Mouse (Mus musculus) liver, adult 2 months (tissue): ENCODE measurements around the gene Rapgef2. TPM values are rescaled to one million over a fixed set of nuclear protein-coding genes. Genes with fewer than 3 reads are reported as not detected.

Experiments used
- DNase-seq: peaks from one replicate; pipeline ENCODE4 v3.0.0-alpha.2; 2011; ENCODE audit warnings: low read depth, low spot score; ENCODE audit errors: extremely low read depth
- H3K27ac ChIP-seq: fragments of 200-500 bp; replicated peaks from 2 replicates; pipeline ENCODE4 v1.5.1; 2012; ENCODE audit warnings: low read depth, mild to moderate bottlenecking, control low read depth, inconsistent platforms, low read length; ENCODE audit not compliant: insufficient read depth
- H3K27me3 ChIP-seq: fragments of 200-500 bp; 2 replicates; pipeline ENCODE4 v1.6.1; 2012; ENCODE audit warnings: mild to moderate bottlenecking, moderate library complexity, low read length, inconsistent platforms; ENCODE audit not compliant: control insufficient read depth, insufficient read depth
- H3K36me3 ChIP-seq: fragments of 200-500 bp; 2 replicates; pipeline ENCODE4 v1.6.1; 2012; ENCODE audit warnings: low read length, inconsistent platforms; ENCODE audit not compliant: control insufficient read depth, insufficient read depth
- H3K4me1 ChIP-seq: fragments of 200-500 bp; 2 replicates; pipeline ENCODE4 v1.6.1; 2011; ENCODE audit warnings: low read length; ENCODE audit not compliant: control insufficient read depth, insufficient read depth
- H3K4me3 ChIP-seq: fragments of 200-500 bp; 2 replicates; pipeline ENCODE4 v1.5.1; 2011; ENCODE audit warnings: low read depth, mild to moderate bottlenecking, control low read depth, low read length, moderate library complexity; ENCODE audit not compliant: insufficient read depth
- H3K79me2 ChIP-seq: fragments of 200-500 bp; 2 replicates; pipeline ENCODE4 v1.6.1; 2012; ENCODE audit warnings: inconsistent platforms, mild to moderate bottlenecking, low read length, moderate library complexity; ENCODE audit not compliant: control insufficient read depth, insufficient read depth
- H3K9ac ChIP-seq: fragments of 200-500 bp; 2 replicates; pipeline ENCODE4 v1.6.1; 2012; ENCODE audit warnings: low read depth, mild to moderate bottlenecking, control low read depth, inconsistent platforms, low read length
- CTCF ChIP-seq: fragments of 200-500 bp; IDR thresholded peaks from 2 replicates; pipeline ENCODE4 v1.5.1; 2011; ENCODE audit warnings: low read depth, low read length, control low read depth
- POLR2A ChIP-seq: fragments of 200-500 bp; IDR thresholded peaks from 2 replicates; pipeline ENCODE4 v1.6.1; 2011; ENCODE audit warnings: low read length, control low read depth; ENCODE audit not compliant: insufficient read depth; ENCODE audit errors: extremely low read depth
- WGBS: fragments of 180-500 bp; shearing (Covaris S2); methylation state at CpG from one replicate; pipeline ENCODE4 v1.1.7; 2018; 5-methylcytosine and 5-hydroxymethylcytosine counted together
- polyA plus RNA-seq: library from polyadenylated mRNA; depleted of rRNA; stranded (reverse); fragments of >200 nt; gene quantifications from 2 replicates; pipeline ENCODE4 v1.2.3, GENCODE M21; 2012
- total RNA-seq: library from RNA; depleted of rRNA; stranded (reverse); fragments of >200 nt; gene quantifications from 2 replicates; pipeline ENCODE4 v1.2.3, GENCODE M21; 2014

Rapgef2 gene
- total and polyA plus RNA-seq, 2 experiments = 4.2 to 15.3 TPM

GRCm38 (mm10) chr3:79086282-79086681 lies 200.0 kb downstream of the Rapgef2 start:
- H3K79me2 ChIP-seq = 0 out of 2 replicates have a peak, but pooled peaks cover 4% of the 10 kb centered on the region
- peak; percentile 95 for DNase-seq
- no peak overlapping the region for H3K4me3 ChIP-seq
- H3K9ac ChIP-seq = no peak overlapping the region
- peaks cover 29% of the 10 kb centered on the region for H3K36me3 ChIP-seq
- 29% methylated on average over 4 of the region's 4 CpGs for WGBS
- H3K27ac ChIP-seq = peak overlapping the region; percentile 66; the same call in 1 of the 2 replicates
- no peaks in the 10 kb centered on the region for H3K27me3 ChIP-seq
- H3K4me1 ChIP-seq = peaks cover 26% of the 10 kb centered on the region
- TF ChIP-seq CTCF (no peak), POLR2A (no peak)

DNA sequence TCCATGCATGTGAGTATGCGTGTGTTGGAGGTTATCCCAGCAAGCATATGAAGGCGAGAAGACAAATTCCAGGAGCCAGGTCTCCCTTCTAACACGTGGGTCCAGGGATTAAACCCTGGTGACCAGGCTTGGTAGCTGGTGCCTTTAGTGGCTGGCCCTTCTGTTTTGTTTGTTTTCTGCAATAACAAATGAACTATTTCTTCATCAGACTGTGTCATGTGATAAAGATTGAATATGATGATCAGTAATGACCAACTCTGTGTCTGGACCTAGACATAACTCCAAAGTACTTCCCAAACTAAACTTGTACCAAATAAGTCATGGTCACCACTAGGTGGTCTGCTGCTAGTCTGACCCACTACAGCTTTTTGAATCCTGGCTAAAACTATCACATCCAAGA lies 202.4 kb downstream of the Rapgef2 start:
- Histone ChIP-seq H3K27me3 (no peaks in the 10 kb centered on the region), H3K4me3 (no peak overlapping the region), H3K27ac (peak overlapping the region; percentile 98), H3K4me1 (peaks cover 26% of the 10 kb centered on the region), H3K36me3 (peaks cover 24% of the 10 kb centered on the region), H3K79me2 (0 out of 2 replicates have a peak, but pooled peaks cover 4% of the 10 kb centered on the region), H3K9ac (no peak overlapping the region)
- no peak for TF ChIP-seq CTCF
- TF ChIP-seq POLR2A = no peak
- DNase-seq = peak; percentile 96
- WGBS = 29% methylated on average over 3 of the region's 3 CpGs

- H3K79me2 ChIP-seq = 0 out of 2 replicates have a peak, but pooled peaks cover 4% of the 10 kb centered on the region
- no peaks in the 10 kb centered on the region for H3K27me3 ChIP-seq
- WGBS = 26% methylated on average over 10 of the region's 10 CpGs
- H3K36me3 ChIP-seq = peaks cover 31% of the 10 kb centered on the region
- peaks cover 25% of the 10 kb centered on the region for H3K4me1 ChIP-seq
- DNase-seq = peak; percentile 99
- H3K9ac ChIP-seq = peak overlapping the region; percentile 42; the same call in 1 of the 2 replicates
- H3K27ac ChIP-seq = peak overlapping the region; percentile 98
- no peak overlapping the region for H3K4me3 ChIP-seq
- TF ChIP-seq CTCF (no peak), POLR2A (no peak)
Observed at GRCm38 (mm10) chr3:79083030-79083429, 203.3 kb downstream of the Rapgef2 start.

- Histone ChIP-seq H3K36me3 (peaks cover 28% of the 10 kb centered on the region), H3K79me2 (no peaks in the 10 kb centered on the region), H3K9ac (no peak overlapping the region), H3K4me3 (no peak overlapping the region), H3K27me3 (no peaks in the 10 kb centered on the region), H3K27ac (no peak overlapping the region), H3K4me1 (peaks cover 13% of the 10 kb centered on the region)
- 96% methylated on average over 3 of the region's 3 CpGs for WGBS
- TF ChIP-seq POLR2A (no peak), CTCF (no peak)
- no peak for DNase-seq
Observed at GRCm38 (mm10) chr3:79079076-79079475, 207.2 kb downstream of the Rapgef2 start.

DNA sequence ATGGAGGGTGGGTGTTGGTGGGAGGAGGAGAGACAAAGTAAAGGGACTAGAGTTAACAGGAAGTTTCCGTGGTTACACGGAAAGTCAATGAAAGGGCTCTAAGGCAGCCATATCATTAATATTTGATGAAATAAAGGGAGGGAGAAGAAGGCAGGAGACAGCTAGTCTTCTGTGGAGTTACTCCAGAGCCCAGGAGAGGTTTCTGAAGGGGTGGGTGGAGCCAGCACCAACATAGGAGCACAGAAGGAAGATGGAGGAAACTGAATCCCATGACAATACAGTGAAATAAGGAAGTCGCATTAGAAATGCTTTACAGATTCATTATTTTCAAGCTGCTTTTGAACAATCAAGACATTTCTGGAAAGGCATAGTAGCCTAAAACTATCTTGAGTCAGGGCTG lies 211.3 kb downstream of the Rapgef2 start:
- Histone ChIP-seq H3K9ac (no peak overlapping the region), H3K36me3 (peaks cover 30% of the 10 kb centered on the region), H3K27me3 (no peaks in the 10 kb centered on the region), H3K4me1 (no peaks in the 10 kb centered on the region), H3K79me2 (no peaks in the 10 kb centered on the region), H3K4me3 (no peak overlapping the region), H3K27ac (no peak overlapping the region)
- no peak for DNase-seq
- WGBS = 91% methylated on average over 3 of the region's 3 CpGs
- TF ChIP-seq CTCF = no peak
- TF ChIP-seq POLR2A = no peak

DNA sequence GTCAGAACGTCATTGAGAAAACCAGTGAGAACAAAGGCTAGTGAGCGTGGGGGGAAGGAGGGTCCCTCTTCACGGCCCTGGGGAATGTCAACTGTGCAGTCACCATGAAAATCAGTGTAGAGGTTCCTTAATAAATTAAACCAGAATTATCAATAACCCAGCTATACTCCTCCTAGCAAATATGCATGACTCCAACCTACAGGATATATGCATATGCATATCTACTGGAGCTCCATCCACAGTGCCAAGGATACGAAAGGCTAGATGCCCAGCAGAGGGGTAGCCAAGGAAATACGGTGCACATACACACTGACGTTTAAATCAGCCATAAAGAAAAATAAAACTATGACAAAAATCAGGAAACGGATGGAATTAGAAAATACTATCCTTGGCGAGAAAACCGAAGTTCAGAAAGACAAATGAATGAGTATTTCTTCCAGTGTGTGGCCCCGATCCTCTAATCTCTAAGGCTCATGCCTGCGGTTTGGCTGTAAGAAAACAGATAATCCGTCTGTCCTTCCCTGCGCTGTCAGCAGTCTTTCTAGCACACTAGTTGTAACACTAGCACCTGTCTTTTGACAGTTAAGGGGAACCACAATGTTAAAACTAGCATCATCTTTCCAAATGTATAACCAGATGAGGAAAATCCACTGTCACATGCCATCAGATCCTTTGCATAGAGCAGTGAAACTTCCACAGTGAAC lies 212.6 kb downstream of the Rapgef2 start:
- no peak for DNase-seq
- no peaks in the 10 kb centered on the region for H3K4me1 ChIP-seq
- no peak overlapping the region for H3K9ac ChIP-seq
- 95% methylated on average over 13 of the region's 13 CpGs for WGBS
- no peak overlapping the region for H3K27ac ChIP-seq
- H3K79me2 ChIP-seq = no peaks in the 10 kb centered on the region
- H3K27me3 ChIP-seq = no peaks in the 10 kb centered on the region
- H3K36me3 ChIP-seq = peaks cover 31% of the 10 kb centered on the region
- TF ChIP-seq POLR2A (no peak), CTCF (no peak)
- H3K4me3 ChIP-seq = no peak overlapping the region
